Mouse (Mus musculus) kidney, adult 9 months (tissue): ENCODE measurements at regions not wholly inside any gene's neighbourhood (a gene's known extent, or its start where the extent isn't known, plus 50 kb on each side); places are given as distances from the start of the nearest gene placed in this dataset.
A peak's percentile ranks its signal among the peaks of the same experiment; 100 is the strongest.

Experiments used
- DNase-seq: peaks from one replicate; pipeline ENCODE4 v3.0.0; 2022

DNA sequence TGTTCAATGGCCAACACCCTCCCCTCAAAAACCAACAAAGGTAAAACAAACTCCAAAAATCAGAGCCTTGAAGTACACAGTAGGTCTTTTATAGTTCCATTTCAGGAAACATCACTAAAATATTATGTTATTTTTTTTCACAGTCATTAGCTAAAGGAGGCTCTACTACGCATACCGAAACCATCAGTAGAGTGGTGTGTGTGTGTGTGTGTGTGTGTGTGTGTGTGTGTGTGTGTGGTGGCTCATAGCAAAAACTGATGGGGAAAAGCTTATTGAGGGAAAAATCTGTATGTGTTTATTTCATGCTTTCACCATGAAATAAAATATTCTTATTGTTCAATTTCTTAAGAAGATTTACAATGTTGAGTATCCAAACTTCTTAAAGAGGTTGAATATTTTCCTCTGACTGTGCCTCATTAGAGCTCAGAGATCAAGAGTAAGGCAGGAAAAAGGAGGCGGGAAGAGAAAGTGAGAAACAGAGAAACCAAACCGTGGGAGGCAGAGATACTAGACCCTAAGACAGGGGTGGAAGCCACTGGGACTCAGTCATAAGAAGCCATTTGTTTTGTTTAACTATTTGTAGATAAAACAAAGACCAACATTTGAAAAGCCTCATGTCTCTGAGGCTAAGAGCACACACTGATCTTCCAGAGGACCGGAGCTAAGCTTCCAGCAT lies 159.6 kb downstream of the Icos start:
- no peak for DNase-seq

DNA sequence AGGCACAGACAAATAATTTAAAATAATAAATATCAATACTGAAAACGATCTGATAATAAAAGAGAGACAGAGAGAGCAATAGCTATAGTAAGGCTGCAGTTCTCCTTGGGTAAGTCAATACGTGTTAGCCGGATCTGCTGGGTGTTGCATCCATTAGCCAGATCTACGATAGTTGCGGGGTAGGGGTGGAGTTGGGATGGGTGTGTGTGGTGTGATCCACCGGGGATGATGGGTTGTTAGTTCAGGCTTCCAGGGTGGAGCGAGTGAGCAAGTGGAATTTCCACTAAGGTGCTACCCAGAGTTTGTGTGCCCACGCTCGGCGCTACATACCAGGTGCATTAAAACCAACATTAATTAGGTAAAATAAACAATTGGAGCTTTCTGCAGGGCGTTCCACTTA lies 160.2 kb downstream of the Icos start:
- no peak for DNase-seq

- peak; percentile 17 for DNase-seq
These were observed 161.7 kb downstream of the Icos start for GRCm38 (mm10) chr1:61139291-61139983.

DNA sequence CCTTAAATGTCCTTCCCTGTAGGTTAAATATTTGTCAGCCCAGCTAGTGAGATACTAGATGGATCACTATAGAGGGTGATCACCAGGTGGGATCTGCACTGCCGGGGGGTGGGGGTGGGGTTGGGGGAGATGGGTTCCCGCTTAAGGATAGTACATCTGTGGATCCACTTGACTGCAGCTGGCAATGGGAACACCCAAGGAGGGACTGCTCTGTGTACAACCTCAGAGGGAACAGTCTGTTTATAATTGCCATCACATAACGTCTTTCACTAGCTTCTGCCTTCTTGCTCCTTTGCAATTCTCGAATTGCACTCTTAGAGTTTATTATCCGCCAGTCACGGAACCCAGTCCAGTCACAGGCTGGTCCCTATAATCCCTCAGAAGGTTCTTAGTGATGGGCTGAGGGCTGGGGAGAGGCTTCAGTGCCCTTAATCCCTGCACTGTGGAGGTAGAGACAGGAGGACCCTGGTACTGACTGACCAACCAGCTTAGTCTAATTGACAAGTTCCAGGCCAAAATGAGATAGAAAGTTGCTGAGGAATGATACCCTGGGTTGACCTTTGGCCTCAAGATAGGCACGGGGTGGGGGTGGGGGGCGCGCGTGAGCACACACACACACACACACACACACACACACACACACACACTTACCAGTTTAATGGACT lies 162.4 kb downstream of the Icos start:
- DNase-seq: no peak

- DNase-seq: peak; percentile 13
These were observed 163.3 kb downstream of the Icos start for GRCm38 (mm10) chr1:61140870-61141591.

DNA sequence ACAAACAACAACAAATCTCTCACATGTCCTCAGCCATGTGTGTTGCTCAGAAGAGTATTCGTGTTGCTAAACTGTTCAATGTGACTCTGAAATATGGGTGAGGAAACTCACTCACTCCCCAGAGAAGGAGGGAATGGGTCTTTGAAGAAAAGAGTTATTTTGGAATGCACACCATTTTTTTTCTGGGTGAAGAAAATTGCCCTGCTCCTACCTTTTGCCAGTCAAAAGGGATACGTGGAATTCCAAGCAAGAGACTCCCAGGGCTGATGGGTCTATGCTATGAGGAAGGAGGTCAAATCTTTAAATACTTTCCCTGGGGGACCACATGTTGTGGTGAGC lies 163.8 kb downstream of the Icos start:
- DNase-seq: no peak

- DNase-seq: no peak
These were observed 164.2 kb downstream of the Icos start for GRCm38 (mm10) chr1:61141952-61142351.

DNA sequence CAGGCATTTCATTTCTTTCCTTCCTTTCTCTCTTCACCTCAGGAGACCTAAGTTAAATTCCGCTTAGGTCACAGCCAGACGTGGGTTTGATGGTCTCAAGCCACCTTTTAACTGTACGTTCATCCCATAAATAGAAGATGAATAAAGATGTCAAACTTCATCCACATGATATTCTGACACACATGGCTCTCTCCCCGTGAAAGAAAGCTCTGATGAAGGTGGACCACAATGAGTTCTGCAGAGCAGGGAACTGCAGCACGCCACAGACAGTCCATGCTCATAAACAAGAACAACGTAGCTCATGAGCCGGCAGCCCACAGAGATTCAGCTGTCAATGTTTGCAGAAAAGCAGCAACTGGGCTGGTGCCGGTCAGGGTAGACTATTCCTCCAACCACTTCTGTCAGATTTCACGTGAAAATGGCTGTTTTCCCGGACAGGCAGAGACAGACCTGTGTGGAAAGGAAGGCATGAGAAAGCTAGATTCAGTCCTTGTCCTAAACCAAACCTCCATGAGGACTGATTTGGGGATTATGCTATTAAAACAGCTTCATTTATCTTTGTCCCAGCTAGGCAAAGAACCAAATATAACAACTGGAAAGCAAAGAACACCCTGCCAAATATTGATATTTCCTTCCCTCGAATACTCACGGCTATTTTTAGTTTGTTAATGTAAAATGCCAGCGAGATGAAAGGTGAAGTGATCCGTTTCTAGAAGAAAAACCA lies 165.5 kb downstream of the Icos start:
- DNase-seq: no peak

- DNase-seq: no peak
These were observed 166.0 kb downstream of the Icos start for GRCm38 (mm10) chr1:61143754-61144066.

- no peak for DNase-seq
These were observed 167.3 kb downstream of the Icos start for GRCm38 (mm10) chr1:61145013-61145412.

DNA sequence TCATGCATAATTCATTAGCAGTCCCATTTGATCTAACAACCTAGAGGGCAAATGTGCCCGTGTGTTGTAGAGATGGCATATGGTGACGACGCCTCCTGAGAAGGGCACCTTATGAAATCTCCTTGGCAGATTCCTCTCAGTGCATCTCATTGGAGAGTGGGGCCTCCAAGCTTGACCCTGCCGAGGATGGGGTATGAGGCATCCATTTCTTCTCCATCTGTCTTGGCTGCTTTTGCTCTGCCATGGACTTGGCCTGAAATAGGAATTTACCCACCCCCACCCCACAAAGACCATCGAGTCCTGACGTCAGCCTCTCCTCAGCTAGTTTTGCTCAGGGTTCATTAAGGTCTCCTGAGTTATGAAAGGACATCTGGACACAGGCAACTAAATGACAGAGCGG lies 167.8 kb downstream of the Icos start:
- no peak for DNase-seq

- DNase-seq: no peak
These were observed 168.5 kb downstream of the Icos start for GRCm38 (mm10) chr1:61146222-61146723.

- DNase-seq: no peak
These were observed 174.0 kb downstream of the Icos start for GRCm38 (mm10) chr1:61151742-61152141.

GRCm38 (mm10) chr1:61152157-61152556 lies 174.4 kb downstream of the Icos start:
- no peak for DNase-seq

DNA sequence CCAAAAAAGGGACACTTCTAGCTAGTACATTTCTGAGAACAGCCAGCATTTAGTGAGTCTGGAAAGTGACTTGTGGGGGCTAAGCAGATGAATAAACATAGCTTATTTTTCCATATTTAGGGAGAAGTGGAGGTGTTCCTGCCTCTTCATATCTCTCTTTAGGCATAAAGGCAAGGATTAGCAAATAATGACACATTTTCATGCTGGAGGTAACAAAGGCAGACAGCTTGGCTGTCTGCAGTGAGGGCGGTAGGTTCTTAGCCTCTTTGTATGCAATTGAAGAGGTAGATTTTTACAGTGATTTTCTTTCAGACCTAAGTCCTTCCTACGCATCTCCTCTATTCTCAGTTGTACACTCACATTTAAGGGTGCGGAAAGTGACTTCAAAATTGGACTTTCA lies 176.5 kb downstream of the Icos start:
- no peak for DNase-seq

DNA sequence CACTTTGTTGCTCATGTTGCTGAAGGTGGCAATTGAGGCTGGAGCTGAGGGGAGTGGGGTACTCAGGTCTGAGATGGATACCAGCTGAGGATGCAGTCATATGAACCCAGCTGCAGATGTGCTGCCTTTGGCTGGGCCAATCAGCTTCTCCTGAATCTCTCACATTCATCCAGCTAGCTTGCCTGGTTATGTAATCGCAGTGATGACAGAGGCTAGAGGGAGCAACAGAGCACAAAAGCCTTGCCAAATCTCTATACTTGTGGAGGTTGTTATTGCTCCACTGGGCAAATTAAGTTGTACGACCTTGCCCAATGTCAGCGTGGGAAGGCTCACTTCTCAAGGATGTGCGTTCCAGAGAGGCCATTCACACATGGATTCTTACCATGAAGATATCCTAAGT lies 179.5 kb downstream of the Icos start:
- no peak for DNase-seq

DNA sequence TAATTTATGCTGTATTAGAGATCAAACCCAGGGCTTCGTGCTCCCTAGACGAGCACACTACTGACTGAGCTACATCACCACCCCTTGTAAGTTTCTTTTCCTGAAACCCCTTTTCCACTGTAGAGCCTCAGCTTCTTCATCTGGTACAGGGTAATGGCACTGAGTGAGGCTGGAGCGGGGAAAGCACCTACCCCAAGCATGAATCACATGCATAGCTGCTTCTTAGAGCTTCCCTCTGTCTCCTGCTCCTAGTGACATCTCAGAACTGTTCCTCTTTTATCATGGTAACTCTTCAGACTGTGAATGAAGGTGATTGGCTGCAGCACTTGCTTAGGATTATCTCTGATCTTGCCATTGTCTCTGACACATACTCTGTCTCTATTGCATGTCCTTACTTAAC lies 182.8 kb downstream of the Icos start:
- no peak for DNase-seq

GRCm38 (mm10) chr1:61164271-61164670 lies 186.5 kb downstream of the Icos start:
- DNase-seq: no peak

DNA sequence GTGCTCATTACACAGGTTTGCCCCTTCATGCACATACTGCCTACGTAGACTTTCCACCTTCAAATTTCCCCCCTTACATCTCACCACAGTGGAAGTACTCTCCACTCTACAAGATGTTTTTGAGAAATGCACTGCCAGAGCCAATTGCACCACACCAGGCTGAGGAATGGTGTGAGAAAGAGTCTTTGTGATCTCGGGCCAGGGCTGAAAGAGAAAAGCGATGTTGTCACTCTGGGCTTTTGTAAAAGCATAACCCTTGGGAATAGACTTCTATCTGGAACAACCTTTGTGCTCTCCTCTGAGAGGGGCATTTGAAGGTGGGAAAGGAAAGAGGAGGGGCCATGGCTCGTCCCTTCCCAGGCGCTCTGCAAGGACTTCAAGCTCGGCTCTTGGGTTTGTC lies 194.2 kb downstream of the Icos start:
- no peak for DNase-seq

DNA sequence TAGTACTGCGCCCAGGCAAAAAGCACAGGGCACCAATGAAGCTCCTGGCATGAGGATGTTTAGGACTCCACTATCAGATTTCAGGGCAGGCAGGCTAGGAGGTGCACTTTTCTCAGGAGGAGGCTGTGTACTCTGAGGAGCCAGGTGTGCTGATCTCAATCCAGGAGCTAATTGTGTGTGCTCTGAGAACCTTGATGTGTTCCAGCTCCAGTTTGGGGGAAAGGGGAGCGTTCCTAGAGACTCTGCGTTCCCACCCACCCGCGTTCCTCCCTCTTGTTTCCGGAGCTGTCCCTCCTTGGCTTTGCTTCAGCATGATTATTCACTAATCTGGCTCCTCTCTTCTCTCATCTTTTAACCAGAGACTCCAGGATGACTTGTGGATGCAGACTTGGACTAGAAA lies 195.2 kb downstream of the Icos start:
- DNase-seq: no peak

GRCm38 (mm10) chr1:61175239-61175638 lies 197.5 kb downstream of the Icos start:
- no peak for DNase-seq

- no peak for DNase-seq
These were observed 201.7 kb downstream of the Icos start for GRCm38 (mm10) chr1:61179461-61179860.
